Mouse (Mus musculus) ES-E14 (cell line): ENCODE results near the gene Sv2c.

Experiments
- CHD2 ChIP-seq: IDR thresholded peaks from 2 replicates; pipeline ENCODE4 v1.6.1; 2014; ENCODE audit warnings: mild to moderate bottlenecking, low read depth, low read length, inconsistent platforms
- HCFC1 ChIP-seq: IDR thresholded peaks from 2 replicates; pipeline ENCODE4 v1.6.1; 2012; ENCODE audit warnings: low read length, inconsistent platforms, borderline replicate concordance; ENCODE audit not compliant: insufficient read depth
- MAFK ChIP-seq: IDR thresholded peaks from 2 replicates; pipeline ENCODE4 v1.6.1; 2014; ENCODE audit warnings: mild to moderate bottlenecking, low read depth, low read length, inconsistent platforms; ENCODE audit not compliant: insufficient read depth
- ZC3H11A ChIP-seq: IDR thresholded peaks from 2 replicates; pipeline ENCODE4 v1.6.1; 2012; ENCODE audit warnings: low read depth, mild to moderate bottlenecking, inconsistent platforms, low read length, borderline replicate concordance
- ZNF384 ChIP-seq: IDR thresholded peaks from 2 replicates; pipeline ENCODE4 v1.6.1; 2012; ENCODE audit warnings: low read depth, low read length, inconsistent platforms

DNA sequence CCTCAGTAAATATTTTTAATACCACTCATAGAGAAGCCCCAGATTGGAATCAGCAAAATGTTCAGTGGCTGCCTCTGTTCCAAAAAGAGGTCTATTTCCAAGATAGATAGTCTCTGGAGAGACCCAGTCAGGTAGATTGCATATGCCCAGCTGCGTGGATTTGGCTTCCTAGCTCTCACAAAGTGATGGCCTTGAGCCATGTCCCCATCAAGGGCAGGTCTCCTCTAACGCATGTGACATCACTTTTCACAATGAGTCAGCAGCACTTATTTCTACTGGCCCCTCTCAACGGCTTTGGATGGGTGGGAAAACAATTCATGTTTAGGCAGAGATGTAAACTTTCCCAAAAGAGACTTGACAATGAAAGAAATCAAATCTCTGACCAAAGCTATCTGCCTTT, 41.3 kb upstream of the Sv2c start:
- TF ChIP-seq CHD2 (no peak), ZC3H11A (no peak), MAFK (no peak), HCFC1 (no peak), ZNF384 (no peak)
